Mouse (Mus musculus) inflammation-experienced regulatory T-cells, adult 6 months (primary cell): ENCODE measurements around the gene Gpnmb. TPM values are rescaled to one million over a fixed set of nuclear protein-coding genes. Genes with fewer than 3 reads are reported as not detected.

ENCODE experiments used
- ATAC-seq: one replicate; pipeline ENCODE4 v1.8.0; 2017
- polyA plus RNA-seq, 3 experiments: library from polyadenylated mRNA; unstranded; fragments of 100-300 nt; shearing (Covaris generic); gene quantifications; one replicate each; pipeline ENCODE4 v1.2.1; 2017

Gpnmb gene
- polyA plus RNA-seq, 3 experiments from 2014 or later, result 1.2 to 3.5 (median 2.0) TPM

DNA sequence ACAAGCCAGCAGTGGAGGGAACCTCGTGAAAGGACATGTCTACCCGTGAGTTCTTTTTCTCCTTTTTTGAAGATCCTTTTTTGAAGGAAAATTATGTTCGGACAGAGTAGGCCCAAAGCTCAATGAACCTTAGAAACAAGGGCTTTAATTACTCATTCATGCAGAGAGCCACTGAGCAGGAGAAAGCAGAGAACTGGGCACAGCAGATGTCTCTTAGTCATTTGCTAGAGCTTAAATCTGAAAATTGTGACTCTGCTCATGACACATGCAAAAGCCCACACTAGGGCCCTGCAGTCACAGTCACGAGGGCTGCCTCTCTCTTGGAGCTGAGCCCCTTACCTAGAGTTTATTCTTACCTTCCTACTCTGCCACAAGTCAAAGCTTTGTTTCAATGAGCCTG is 3.6 kb upstream of the Gpnmb start:
- ATAC-seq, result no peak

DNA sequence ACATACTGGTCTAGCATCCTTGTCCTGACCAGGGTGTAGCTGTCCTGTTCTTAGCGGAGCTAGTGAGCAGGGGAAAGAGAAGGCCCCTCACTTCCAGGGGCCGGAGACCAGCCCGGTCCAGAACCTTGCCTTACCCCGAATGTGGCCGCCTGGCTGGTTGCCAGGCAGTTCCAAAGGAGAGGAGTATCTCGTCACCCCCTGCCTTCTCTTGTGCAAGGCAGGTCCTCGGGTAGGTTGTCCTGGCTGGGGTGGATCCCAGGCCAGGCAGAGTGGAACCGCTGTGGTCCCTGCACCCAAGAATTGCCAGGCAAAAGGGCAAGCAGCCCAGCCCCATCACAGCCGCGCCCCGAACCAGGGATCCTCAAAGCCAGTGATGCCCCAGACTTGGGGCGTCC is 919 bp downstream of the Gpnmb start:
- no peak for ATAC-seq

DNA sequence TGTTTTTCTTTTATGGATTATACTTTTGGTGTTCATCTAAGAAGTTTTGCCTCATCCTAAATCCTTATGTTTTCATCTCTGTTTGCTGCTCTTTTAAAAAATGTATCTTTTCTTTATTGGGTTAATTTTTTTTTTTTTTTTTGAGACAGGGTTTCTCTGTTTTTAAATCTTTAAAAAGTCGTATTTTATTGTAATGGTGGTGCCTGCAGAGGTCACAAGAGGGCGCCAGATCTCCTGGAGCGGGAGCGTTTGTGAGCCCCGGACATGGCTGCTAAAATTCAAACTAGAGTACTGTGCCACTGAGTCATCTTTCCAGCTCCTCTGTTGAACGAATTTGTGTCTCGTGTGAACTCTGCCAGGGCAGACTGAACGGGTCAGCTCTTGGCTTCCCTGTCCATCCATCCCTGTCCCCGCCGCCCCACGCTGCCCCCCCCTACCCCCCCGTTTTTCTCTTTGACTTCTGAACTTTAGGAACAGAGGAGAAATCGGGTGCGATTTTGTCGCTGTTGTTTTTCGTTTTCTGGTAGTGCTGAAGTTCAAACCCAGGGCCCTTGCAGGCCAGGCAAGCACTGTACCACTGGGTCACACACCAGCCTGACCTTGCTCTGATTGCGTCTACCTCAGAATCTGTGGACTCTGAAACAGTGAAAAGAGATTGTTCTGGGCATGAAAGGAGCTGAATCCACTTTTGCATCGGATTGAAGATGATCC is 3.3 kb downstream of the Gpnmb start:
- ATAC-seq, result peak; percentile 51

DNA sequence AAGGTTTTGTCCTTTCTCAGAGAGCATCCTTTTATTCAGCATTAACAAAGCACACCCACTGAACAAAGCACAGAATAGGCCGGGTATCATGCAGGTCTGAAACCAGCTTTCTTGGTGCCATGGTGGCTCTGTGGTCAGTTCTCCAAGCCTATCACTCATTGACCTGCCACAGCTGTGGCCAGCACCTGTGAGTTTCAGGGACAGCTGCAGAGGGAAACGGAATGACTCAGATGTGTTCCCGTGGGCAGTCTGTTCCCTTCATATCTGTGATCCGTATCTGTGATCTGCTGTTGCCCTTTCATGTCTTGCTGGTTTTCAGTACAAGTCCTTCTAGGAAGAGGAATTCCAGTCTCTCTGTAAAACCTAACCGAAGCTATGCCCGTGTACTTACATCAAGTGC is 10.2 kb downstream of the Gpnmb start:
- ATAC-seq, result no peak

DNA sequence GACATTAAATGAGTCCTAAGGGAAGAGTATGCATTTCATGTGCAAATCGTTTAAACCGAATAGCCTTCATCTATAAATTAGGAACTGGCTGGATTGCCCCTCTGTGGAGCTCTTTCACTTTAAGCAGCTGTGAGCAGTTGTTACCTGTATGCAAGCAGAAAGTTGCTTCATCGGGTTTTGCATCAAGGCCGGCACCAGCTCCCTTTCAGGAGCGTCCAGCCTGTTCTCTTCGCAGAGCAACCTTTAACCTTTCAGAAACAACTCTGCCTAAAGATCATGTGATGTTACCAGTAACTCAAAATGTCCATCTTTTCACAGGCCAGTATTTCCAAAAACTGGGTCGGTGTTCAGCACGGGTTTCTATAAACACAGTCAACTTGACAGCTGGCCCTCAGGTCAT is 10.6 kb downstream of the Gpnmb start:
- ATAC-seq, result no peak

DNA sequence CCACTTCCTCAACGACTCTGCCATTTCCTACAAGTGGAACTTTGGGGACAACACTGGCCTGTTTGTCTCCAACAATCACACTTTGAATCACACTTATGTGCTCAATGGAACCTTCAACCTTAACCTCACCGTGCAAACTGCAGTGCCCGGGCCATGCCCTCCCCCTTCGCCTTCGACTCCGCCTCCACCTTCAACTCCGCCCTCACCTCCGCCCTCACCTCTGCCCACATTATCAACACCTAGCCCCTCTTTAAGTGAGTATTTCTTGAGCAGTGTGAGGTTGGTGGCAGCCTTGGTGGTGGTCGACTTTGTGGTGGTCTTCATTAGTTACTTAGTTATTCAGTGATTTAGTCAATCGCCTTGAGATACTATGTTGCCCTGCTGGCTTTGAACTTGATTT is 11.5 kb downstream of the Gpnmb start:
- ATAC-seq, result no peak

DNA sequence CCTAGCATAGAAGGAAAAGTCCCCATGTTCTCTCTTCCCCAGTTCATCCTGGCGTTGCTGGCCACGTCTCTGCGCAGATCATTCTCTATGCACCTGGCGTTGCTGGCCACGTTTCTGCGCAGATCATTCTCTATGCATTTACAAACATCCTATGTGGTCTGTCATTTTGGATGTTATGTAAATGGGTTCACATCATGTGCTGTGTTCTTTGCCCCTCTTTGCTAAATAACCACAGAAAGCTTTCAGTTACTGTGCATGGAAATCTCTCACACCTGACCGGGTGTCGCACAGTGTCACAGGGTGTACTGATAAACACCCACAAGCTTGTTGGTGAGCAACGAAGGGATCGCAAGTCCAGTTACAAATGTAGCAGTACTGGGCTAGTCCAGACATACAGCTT is 12.0 kb downstream of the Gpnmb start:
- no peak for ATAC-seq

DNA sequence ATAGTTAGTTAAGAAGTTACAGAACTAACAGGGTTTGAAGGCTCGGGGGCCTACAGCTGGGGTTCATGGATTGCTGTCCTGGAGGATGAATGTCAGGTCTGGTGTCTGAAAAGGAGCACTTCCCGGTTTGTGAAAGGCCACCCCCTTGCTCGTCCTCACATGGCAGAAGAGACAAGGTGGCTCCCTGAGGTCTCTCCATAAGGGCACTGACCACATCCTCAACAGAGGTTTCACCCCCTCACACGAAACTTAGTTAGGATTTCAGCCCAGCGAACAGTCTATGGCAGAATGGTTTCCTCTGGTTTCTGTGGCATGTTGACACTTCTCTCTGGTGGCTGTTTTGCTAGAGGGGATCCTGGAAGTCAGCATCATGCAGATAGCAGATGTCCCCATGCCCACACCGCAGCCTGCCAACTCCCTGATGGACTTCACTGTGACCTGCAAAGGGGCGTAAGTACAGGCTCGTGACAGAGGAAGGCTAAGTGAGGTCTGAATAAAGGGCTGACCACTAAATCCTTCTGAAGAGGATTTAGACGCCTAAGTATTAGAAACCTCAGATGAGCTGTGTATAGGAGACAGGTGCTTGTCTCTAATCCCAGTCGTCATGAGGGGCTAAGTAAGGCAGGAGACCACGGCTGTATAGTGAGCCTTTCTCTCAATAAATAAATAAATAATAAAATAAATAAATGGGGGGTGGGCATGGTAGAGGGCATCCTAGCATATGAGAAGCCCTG is 14.5 kb downstream of the Gpnmb start:
- ATAC-seq, result no peak

DNA sequence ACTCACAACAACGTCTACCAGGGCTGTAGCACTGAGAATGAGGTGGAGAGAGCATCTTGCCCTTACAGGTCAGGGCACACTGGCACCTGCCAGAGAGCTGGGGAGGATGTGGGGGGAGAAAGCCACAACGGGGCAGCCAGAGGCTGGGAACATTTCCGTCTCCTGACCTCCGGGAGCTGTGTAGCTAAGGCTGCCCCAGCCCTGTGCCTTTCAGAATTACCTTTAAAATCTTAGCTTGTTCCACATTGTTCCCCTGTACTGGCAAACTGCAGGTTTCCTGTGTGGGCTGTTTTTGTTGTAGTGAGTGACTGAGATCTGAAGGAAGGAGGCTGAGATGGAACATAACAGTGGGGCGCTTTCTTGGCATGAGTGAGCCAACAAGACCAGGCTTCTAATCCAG is 15.8 kb downstream of the Gpnmb start:
- ATAC-seq, result no peak

DNA sequence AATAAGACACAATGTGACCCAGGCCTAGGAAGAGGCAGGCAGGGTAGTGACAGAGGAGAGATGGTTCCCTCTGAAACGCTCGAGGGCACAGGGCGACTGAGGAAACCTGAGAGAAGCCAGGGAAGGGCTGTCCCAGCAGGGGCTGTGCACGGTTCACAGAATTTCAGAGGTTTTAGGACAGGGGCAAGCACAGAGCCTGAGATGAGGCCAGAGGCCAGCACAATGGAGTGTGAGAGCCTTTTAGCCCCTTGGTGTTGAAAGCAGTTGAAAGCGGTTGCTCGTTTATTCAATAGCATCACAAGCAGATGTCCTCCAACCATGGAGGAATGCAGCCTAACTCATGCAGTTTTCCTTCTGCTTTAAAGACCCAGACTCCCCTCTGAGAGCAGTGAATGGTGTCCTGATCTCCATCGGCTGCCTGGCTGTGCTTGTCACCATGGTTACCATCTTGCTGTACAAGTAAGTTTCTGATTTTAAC is 18.9 kb downstream of the Gpnmb start:
- ATAC-seq, result no peak

DNA sequence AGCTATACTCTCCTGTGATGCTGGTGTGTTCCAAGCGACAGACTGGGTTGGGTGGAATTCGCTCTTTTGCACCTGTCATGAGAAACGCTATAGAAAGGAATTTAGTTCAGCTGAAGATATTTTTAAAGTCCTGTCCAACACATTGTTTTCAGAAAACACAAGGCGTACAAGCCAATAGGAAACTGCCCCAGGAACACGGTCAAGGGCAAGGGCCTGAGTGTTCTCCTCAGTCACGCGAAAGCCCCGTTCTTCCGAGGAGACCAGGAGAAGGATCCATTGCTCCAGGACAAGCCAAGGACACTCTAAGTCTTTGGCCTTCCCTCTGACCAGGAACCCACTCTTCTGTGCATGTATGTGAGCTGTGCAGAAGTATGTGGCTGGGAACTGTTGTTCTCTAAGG is 19.7 kb downstream of the Gpnmb start:
- no peak for ATAC-seq

DNA sequence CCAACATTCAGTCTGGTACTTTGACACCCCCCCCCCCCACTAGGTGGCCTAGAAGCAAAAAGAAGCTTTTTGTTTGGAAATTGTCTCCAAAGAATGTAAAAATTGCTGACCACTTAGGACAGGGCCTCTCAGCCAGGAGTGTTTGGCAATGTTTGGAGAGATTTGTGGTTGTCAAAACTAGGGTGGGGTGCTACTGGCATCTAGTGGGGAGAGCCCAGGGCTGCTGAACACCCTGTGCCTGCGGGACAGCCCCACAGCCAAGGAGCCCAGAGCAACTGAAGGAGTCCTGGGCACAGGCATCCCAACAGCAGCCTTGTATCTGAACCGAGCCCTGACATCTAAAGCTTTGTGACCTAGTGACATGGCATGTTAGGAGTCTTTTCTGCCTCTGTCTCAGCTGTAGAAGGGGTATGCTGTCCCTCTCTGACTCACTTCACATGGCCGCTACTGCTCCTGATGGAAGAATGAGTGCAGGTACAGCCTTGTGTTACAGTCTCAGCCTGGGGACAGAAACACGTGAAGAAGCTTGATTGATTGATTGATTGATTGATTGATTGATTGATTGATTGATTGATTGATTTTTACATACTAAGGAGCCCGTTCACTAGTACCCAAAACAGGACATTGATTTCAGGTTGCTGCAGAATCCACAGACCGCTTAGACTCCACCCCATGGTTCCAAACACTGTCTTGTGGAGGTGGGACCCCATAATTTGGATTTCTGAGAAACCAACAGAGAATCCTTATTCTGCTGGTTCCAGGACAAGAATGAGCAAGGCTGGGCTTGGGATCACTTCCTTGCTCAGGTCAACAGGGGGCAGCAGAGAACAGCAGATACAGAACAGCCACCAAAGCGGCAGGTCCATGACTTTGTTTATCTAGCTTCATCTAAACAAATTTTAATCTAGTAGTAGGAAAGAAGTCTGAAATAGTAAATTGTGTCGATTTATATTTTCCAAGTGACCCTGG is 21.0 kb downstream of the Gpnmb start:
- peak; percentile 54 for ATAC-seq

DNA sequence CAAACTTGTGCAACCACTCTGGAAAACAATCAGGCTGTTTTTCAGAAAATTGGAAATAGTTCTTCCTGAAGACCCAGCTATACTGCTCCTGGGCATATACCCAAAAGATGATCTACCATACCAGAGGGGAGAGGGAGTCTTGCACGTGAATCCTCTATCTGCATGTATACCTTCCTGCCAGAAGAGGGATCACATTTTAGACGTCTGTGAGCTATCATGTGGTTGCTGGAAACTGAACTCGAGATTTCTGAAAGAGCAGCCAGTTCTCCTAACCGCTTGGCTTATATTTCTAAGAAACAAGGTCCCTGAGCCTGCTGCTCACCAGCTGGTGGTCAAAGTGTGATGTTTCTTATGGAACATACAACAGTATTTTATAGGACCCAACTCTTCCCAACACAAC is 32.0 kb downstream of the Gpnmb start:
- ATAC-seq, result no peak

DNA sequence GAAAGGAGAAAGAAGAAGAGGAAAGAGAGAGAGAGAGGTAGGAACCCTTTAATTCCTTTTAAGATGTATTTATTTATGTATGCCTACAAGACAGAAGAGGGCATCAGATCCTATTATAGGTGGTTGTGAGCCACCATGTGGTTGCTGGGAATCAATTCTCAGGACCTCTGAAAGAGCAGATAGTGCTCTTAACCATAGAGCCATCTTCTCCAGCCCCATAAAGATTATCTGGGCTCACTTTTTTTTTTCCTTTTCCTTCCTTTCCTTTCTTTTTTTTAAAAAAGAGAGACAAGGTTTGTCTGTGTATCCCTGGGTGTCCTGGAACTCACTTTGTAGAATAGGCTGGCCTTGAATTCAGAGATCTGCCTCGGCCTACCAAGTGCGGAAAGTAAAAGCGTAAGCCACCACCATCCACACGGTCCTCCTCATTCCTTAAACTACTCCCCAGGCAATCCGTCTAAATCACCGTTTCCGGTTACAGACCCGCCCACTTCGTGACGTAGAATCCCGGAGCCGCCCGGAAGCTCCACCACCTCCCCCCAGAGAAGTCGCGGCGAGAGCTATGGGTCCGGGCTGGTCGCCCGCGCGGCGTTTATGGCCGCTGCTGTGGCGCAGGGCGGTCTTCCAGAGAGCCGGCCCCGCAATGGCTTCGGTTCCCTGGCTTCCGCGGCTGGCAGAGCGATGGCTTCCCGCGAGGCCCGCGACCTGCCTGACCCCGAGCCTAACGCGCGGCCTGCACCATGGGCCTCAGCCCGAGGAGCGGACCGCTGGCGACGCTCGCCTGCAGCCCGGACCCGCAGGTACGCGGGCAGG is 37.2 kb downstream of the Gpnmb start, which contains the start of gene Malsu1:
TSS of gene Malsu1 (plus strand) at position 492 of the 813 bp plus-strand sequence.
- ATAC-seq, result peak; percentile 97

DNA sequence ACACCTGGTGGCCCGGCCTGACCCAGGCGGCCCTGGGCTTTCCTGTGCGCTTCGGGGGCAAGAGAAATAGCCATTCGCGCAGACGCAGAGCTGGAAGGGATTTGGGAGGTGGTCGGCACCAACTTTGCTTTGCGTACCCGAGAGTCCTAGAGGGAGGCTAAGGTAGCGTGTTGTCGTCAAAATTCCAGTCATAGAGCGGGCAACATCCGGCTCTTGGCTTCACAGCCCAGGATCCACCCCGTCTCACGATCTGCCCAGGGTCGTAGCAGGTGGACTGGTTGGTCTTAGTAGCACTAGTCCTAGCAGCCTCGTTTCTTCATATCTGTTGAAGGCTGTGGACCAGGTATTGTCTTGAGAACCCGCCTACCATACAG is 37.8 kb downstream of the Gpnmb start:
- ATAC-seq, result peak; percentile 57

DNA sequence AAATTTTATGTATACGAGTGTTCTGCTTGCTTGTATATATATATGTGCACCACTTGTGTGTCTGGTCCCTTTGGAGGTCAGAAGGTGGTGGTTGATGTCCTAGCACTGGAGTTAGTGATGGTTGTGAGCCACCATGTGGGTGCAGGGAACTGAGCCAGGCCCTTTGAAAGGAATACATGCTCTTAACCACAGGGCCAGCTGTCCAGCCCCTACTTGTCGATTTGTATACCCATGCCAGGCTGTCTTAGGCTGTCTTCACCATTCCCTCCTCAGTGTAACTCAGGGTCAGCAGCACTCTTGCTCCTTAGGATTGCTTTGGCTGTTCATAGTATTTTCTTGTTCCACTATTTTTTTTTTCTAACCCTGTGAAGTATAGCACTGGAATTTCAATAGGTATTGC is 41.5 kb downstream of the Gpnmb start:
- ATAC-seq, result no peak

DNA sequence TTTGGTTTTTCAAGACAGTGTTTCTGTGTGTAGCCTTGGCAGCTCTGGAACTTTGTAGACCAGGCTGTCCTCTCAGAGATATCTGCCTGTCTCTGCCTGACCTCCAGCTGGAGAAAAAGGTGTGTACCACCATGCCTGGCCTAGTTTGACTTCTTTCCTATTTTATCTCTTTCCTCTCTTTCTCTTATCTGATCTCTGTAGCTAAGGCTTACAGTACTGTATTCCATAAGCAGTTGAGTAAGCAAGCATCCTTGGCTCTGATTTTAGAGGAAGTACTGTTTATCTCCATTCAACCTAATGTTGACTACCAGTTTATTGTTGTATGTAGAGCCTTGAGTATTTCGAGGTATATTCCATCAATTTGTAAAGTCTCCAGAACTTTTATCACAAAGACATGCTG is 43.0 kb downstream of the Gpnmb start:
- no peak for ATAC-seq

DNA sequence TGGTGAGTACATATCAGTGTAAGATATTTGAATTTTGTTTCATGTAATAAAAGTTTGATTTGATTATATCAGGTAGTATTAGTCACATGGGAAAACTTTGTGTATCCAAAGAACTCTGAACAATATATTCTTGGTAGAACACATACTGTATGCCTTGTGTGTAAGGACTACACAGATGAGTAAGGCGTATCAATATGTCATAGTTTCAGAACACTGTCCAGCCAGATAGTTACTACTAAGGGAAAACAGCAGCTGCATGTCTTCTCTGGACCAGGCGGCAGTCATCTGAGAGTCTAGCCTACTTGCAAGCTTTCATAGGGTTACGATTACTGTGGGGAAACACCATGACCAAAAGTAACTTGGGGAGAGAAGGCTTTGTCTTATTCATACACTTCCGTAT is 46.7 kb downstream of the Gpnmb start:
- ATAC-seq, result no peak

DNA sequence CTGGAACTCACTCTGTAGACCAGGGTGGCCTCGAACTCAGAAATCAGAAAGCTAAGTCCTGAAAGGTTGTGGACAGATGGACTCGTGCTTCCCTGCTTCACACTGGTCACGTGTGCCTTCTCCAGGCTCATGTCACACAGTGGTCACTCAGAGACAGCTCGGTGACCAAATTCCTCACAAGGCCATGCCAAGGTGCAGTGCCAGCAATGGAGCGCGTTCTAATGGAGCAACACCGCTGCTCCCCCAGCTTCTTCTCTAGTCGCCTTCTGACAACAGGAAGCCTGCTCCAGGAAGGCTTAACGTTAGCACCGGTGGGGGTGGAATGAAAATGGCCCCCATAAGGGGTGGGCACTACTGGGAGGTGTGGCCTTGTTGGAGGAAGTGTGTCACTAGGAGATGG is 58.6 kb downstream of the Gpnmb start:
- no peak for ATAC-seq

DNA sequence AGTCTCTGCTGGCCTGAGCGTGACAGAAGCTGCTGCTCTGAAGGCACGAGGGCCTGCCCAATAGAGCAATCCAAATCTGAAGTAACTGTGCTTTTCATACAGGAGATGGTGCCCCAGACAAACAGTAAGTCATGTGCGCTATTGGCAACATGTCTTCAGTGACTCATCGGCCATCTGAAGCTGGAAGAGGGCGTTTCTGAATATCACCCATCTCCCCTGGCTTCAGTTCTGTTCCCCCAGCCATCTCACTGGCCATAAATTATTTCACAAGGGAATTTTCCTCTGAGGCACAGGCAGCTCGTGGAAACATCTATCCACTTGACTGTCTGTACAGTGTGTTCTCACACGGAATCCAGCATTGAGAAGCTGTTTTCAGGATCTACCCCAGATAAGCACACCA is 60.1 kb downstream of the Gpnmb start:
- no peak for ATAC-seq

DNA sequence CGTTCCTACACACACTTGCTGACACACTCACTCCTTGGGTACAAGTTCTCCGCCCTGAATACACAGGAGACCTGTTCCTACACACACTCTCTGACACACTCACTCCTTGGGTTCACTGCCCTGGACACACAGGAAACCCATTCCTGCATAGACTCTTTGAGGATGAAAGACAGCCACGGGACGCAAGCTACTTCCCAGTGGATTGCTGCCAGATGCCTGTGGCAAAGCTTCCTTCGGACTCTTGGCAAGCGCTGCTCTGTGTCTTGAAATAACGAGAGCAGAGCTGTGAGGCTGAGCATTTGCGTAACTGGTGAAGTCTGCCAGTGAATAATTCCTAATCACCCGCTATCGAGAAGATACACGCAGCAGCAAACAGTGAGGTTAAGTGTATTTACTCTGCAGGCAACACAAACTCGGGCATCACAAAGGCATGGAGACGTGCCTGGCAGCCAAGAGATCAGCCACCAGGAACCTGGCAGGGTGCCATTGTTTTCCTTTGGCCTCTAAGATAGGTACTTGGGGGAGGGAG is 60.7 kb downstream of the Gpnmb start:
- ATAC-seq, result no peak

DNA sequence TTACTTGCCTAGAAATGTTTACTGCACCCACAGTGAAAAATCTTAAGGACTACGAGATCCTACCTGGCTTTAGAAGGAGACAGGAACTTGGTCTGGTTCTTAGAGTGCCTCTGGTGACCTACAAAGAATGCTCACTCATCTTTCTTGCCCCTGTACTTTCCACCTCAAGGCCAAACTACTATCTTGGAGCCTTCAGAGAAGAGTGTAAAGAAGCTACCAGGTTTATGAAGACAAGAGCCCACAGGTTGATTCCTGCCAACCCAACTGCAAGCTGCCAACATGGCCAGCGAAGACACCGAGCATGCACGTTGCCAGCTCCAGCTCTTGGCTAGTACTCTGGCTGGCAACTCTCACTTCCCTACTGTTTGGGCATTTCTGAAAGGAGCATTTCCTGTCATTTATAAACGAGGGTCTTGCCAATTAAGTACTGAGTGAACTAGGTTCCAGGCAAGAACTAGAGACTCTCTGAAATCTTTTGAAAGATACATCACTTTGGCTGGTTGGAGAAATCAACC is 61.3 kb downstream of the Gpnmb start:
- ATAC-seq, result no peak
